Mouse (Mus musculus) small intestine, adult 2 months (tissue): ENCODE data around the gene Gstt3. TPM values are rescaled to one million over a fixed set of nuclear protein-coding genes. Genes with fewer than 3 reads are reported as not detected.

ENCODE experiments used
- H3K27ac ChIP-seq: fragments of 200-500 bp; 2 replicates; pipeline ENCODE4 v1.5.1; 2012; ENCODE audit warnings: low read depth, low read length, control low read depth, inconsistent platforms; ENCODE audit not compliant: insufficient read depth
- H3K27me3 ChIP-seq: fragments of 200-500 bp; 2 replicates; pipeline ENCODE4 v1.6.1; 2012; ENCODE audit warnings: mild to moderate bottlenecking, moderate library complexity, low read length, inconsistent platforms; ENCODE audit not compliant: control insufficient read depth, insufficient read depth
- H3K36me3 ChIP-seq: fragments of 200-500 bp; 2 replicates; pipeline ENCODE4 v1.6.1; 2012; ENCODE audit warnings: mild to moderate bottlenecking, low read length, control low read depth, inconsistent platforms; ENCODE audit not compliant: control insufficient read depth, insufficient read depth
- H3K4me1 ChIP-seq: fragments of 200-500 bp; 2 replicates; pipeline ENCODE4 v1.6.1; 2012; ENCODE audit warnings: low read length, inconsistent platforms, mixed read lengths; ENCODE audit not compliant: control insufficient read depth, insufficient read depth, insufficient read length
- H3K4me3 ChIP-seq: fragments of 200-500 bp; 2 replicates; pipeline ENCODE4 v1.5.1; 2012; ENCODE audit warnings: low read depth, mild to moderate bottlenecking, control low read depth, inconsistent platforms, low read length, moderate library complexity
- CTCF ChIP-seq: fragments of 200-500 bp; IDR thresholded peaks from 2 replicates; pipeline ENCODE4 v1.5.1; 2012; ENCODE audit warnings: low read depth, mild to moderate bottlenecking, control low read depth, inconsistent platforms, low read length, moderate library complexity, mixed read lengths; ENCODE audit not compliant: insufficient replicate concordance, insufficient read length; ENCODE audit errors: extremely low read depth
- POLR2A ChIP-seq: fragments of 200-500 bp; IDR thresholded peaks from 2 replicates; pipeline ENCODE4 v1.6.1; 2012; ENCODE audit warnings: low read depth, mild to moderate bottlenecking, control low read depth, inconsistent platforms, low read length, moderate library complexity
- WGBS: fragments of 180-500 bp; shearing (Covaris S2); methylation state at CpG from one replicate; pipeline ENCODE4 v1.1.7; 2018; 5-methylcytosine and 5-hydroxymethylcytosine counted together
- polyA plus RNA-seq: library from polyadenylated mRNA; depleted of rRNA; stranded (reverse); fragments of >200 nt; gene quantifications from 2 replicates; pipeline ENCODE4 v1.2.3, GENCODE M21; 2012; rRNA removed

Gstt3 gene
- polyA plus RNA-seq, 1 experiment, result 54.7 TPM

DNA sequence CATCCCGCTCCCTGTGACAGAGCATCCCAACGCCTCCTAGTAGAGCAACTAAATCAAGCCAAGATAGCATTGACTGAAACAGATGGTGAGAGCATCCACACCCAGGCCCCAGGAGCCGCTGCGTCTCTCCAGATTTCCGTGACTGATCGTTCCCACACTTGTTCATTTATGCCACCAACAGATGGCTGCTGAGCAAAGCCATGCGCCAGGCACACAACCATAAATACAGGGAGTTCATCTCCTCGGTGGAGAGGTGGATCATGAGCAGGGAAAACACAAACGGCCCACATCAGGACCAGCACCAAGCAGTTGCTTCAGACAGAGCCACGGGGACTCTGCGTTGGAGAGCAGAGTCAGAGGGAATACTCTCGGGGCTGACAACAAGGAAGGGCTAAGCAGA is 37.8 kb downstream of the Gstt3 start:
- Histone ChIP-seq H3K27ac (no peak overlapping the region), H3K36me3 (peaks cover 63% of the 10 kb centered on the region), H3K4me1 (no peaks in the 10 kb centered on the region; the same call in 1 of the 2 replicates), H3K27me3 (no peaks in the 10 kb centered on the region), H3K4me3 (no peak overlapping the region)
- TF ChIP-seq CTCF (no peak), POLR2A (no peak)
- WGBS, result 90% methylated on average over 12 of the region's 12 CpGs

DNA sequence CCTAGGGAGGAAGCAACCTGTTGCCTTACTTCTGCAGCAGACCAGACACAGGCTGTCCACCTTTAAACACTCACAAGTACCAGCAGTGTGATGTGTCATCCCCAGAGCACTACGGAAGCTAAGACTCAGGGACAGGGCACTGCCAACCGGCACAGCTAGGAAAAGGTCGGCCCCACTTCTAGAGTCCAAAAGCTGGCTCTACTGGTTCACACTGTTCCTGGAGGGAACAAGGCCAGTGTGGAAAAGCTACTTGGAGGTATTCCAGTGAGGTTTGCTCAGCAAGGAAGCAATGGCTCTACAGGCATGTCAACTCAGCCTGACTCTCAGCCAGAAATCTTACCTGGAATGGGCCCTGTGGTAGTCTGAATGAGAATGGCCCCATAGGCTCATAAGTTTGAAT is 40.3 kb downstream of the Gstt3 start:
- WGBS, result 38% methylated on average over 3 of the region's 3 CpGs
- Histone ChIP-seq H3K4me1 (no peaks in the 10 kb centered on the region; the same call in 1 of the 2 replicates), H3K36me3 (peaks cover 59% of the 10 kb centered on the region), H3K4me3 (no peak overlapping the region), H3K27ac (no peak overlapping the region), H3K27me3 (no peaks in the 10 kb centered on the region)
- TF ChIP-seq CTCF (no peak), POLR2A (no peak)

DNA sequence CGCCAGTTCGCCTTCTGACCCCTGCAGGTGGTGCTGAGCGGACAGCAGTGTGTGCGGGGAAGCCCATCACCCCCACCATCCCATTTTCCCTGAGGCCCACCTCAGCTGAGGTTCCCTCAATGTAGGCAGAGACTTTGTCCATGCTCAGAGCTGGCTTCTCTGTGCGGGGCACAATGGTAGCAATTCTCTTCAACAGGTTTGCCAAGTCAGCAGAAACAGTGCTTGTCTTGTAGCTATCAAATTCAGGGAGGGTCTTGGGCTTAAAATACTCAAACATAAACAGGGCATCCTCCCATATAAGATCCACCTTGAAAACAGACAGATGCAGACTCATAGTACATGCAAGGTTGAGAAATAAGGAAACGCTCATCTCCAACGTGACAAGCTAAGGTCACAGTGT is 55.8 kb downstream of the Gstt3 start:
- WGBS, result 93% methylated on average over 7 of the region's 7 CpGs
- TF ChIP-seq POLR2A, result no peak
- TF ChIP-seq CTCF, result no peak

More for the DNA sequence above, 55.8 kb downstream of the Gstt3 start:
- Histone ChIP-seq H3K27me3 (no peaks in the 10 kb centered on the region), H3K27ac (no peak overlapping the region), H3K4me1 (no peaks in the 10 kb centered on the region), H3K4me3 (no peak overlapping the region), H3K36me3 (peaks cover 71% of the 10 kb centered on the region)

Other genes starting within 250 kb of the Gstt3 start
- gene Lrrc75b, start 221.1 kb downstream of the Gstt3 start, polyA plus RNA-seq, result 1.8 and 1.9 TPM in 2 replicates
- gene Ggt1, start 219.8 kb downstream of the Gstt3 start, polyA plus RNA-seq, result 454 and 722 TPM in 2 replicates
- 17.9 and 27.0 TPM in 2 replicates for gene Ggt5, start 192.1 kb downstream of the Gstt3 start, polyA plus RNA-seq
- gene Susd2, start 137.4 kb downstream of the Gstt3 start, polyA plus RNA-seq, result 19.1 and 261 TPM in 2 replicates
- 25.0 and 39.0 TPM in 2 replicates for gene Cabin1, start 17.1 kb downstream of the Gstt3 start, polyA plus RNA-seq
- 47.3 and 67.8 TPM in 2 replicates for gene Ddt, start 8.0 kb downstream of the Gstt3 start, polyA plus RNA-seq
- not detected in 2 replicates for gene Gm20441, start 460 bp downstream of the Gstt3 start, polyA plus RNA-seq
- 103 and 157 TPM in 2 replicates for gene Gstt1, start 17.2 kb upstream of the Gstt3 start, polyA plus RNA-seq
- gene Gstt4, start 41.1 kb upstream of the Gstt3 start, polyA plus RNA-seq, result not detected in 2 replicates
- 68.6 and 89.9 TPM in 2 replicates for gene Gstt2, start 56.0 kb upstream of the Gstt3 start, polyA plus RNA-seq
- 755 and 830 TPM in 2 replicates for gene Mif, start 78.8 kb upstream of the Gstt3 start, polyA plus RNA-seq
- 145 and 219 TPM in 2 replicates for gene Derl3, start 112.0 kb upstream of the Gstt3 start, polyA plus RNA-seq
- 19.9 and 34.1 TPM in 2 replicates for gene Smarcb1, start 140.2 kb upstream of the Gstt3 start, polyA plus RNA-seq
- 799 and 1,071 TPM in 2 replicates for gene Chchd10, start 151.7 kb upstream of the Gstt3 start, polyA plus RNA-seq
- 3.4 and 7.5 TPM in 2 replicates for gene Mmp11, start 155.1 kb upstream of the Gstt3 start, polyA plus RNA-seq
- not detected in 2 replicates for gene Gm867, start 159.3 kb upstream of the Gstt3 start, polyA plus RNA-seq
- gene Vpreb3, start 161.6 kb upstream of the Gstt3 start, polyA plus RNA-seq, result 16.0 and 54.3 TPM in 2 replicates
- gene Gm5134, start 173.1 kb upstream of the Gstt3 start, polyA plus RNA-seq, result 0.20 and 0.22 TPM in 2 replicates